Mouse (Mus musculus) limb, embryonic 14.5 days (tissue): ENCODE measurements at regions not wholly inside any gene's neighbourhood (a gene's known extent, or its start where the extent isn't known, plus 50 kb on each side); places are given as distances from the start of the nearest gene placed in this dataset.

Experiments used
- ATAC-seq: fragments of 200-750 bp; cut with Nextera tagmentation; 2 replicates; pipeline ENCODE4 v1.8.0; 2017; ENCODE audit warnings: low read depth, moderate number of reproducible peaks, moderate TSS enrichment; ENCODE audit not compliant: low FRiP score
- DNase-seq: peaks from one replicate; pipeline ENCODE4 v3.0.0-alpha.2; 2015; ENCODE audit warnings: low spot score
- H3K27ac ChIP-seq: fragments of 300-500 bp; sonication (generic); replicated peaks from 2 replicates; pipeline ENCODE4 v1.5.1; 2014; ENCODE audit warnings: low read depth, mild to moderate bottlenecking, low read length, moderate library complexity, mixed read lengths
- H3K27me3 ChIP-seq: fragments of 300-500 bp; sonication (generic); 2 replicates; pipeline ENCODE4 v1.6.1; 2014; ENCODE audit warnings: low read length, mixed read lengths; ENCODE audit not compliant: control insufficient read depth, insufficient read depth
- H3K36me3 ChIP-seq: fragments of 300-500 bp; sonication (generic); 2 replicates; pipeline ENCODE4 v1.6.1; 2014; ENCODE audit warnings: mild to moderate bottlenecking, low read length, moderate library complexity, mixed read lengths; ENCODE audit not compliant: control insufficient read depth, insufficient read depth
- H3K4me1 ChIP-seq: fragments of 300-500 bp; sonication (generic); 2 replicates; pipeline ENCODE4 v1.6.1; 2014; ENCODE audit warnings: antibody characterized with exemption, low read length, mixed read lengths; ENCODE audit not compliant: control insufficient read depth, insufficient read depth
- H3K4me2 ChIP-seq: fragments of 300-500 bp; sonication (generic); replicated peaks from 2 replicates; pipeline ENCODE4 v1.6.1; 2014; ENCODE audit warnings: low read depth, mild to moderate bottlenecking, low read length, moderate library complexity; ENCODE audit not compliant: severe bottlenecking
- H3K4me3 ChIP-seq: fragments of 300-500 bp; sonication (generic); replicated peaks from 2 replicates; pipeline ENCODE4 v1.5.1; 2014; ENCODE audit warnings: low read length
- H3K9ac ChIP-seq: fragments of 300-500 bp; sonication (generic); 2 replicates; pipeline ENCODE4 v1.6.1; 2014; ENCODE audit warnings: mild to moderate bottlenecking, low read depth, low read length, moderate library complexity; ENCODE audit not compliant: severe bottlenecking
- H3K9me3 ChIP-seq: fragments of 300-500 bp; sonication (generic); 2 replicates; pipeline ENCODE4 v1.6.1; 2016; ENCODE audit warnings: low read length; ENCODE audit not compliant: control insufficient read depth
- POLR2A ChIP-seq: fragments of 200-500 bp; IDR thresholded peaks from 2 replicates; pipeline ENCODE4 v1.8.0; 2012; ENCODE audit warnings: inconsistent platforms, mild to moderate bottlenecking, moderate library complexity, borderline replicate concordance; ENCODE audit not compliant: insufficient read depth, insufficient read length; ENCODE audit errors: extremely low read depth
- WGBS: fragments of 180-500 bp; shearing (Covaris S2); extraction: QIAGEN DNeasy Blood & Tissue Kit; methylation state at CpG from one replicate; pipeline ENCODE4 v1.1.7; 2014; 5-methylcytosine and 5-hydroxymethylcytosine counted together

DNA sequence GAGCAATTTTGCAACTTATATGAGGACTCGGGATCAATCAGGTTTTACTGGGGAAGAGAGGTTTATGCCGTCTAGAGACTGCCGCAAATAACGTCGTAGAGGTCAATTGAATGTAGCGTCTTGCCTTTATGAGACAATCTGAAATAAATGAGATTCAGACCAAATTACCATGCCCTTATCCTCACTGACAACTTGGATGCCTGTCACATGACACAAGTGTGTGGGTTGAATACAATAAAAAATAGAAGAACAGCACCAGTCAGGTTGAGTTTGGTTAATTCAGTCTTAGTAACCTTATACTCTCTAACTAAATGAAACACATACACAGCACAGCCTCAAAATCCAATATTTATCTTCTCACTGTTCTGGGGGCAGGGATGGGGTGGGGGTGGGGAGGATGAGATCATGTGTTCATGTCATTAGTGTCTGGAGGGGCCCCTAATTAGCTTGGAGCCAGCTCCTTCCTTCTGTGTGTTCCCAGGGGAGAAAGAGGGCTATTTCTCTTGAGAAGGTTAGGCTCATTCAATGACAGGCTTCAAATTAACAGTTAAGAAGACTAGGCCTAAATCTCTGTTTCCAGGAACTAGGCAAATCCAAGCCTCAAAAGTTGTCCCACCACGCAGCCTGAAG, 142.2 kb upstream of the Cttnbp2 start:
- Histone ChIP-seq H3K4me3 (no peak overlapping the region), H3K9ac (no peak overlapping the region), H3K4me1 (no peaks in the 10 kb centered on the region), H3K27me3 (no peaks in the 10 kb centered on the region), H3K4me2 (no peak overlapping the region), H3K27ac (no peak overlapping the region), H3K9me3 (no peaks in the 10 kb centered on the region), H3K36me3 (no peaks in the 10 kb centered on the region)
- WGBS = 39% methylated on average over 7 of the region's 7 CpGs
- no peak for TF ChIP-seq POLR2A
- no peak for DNase-seq
- ATAC-seq = no peak

DNA sequence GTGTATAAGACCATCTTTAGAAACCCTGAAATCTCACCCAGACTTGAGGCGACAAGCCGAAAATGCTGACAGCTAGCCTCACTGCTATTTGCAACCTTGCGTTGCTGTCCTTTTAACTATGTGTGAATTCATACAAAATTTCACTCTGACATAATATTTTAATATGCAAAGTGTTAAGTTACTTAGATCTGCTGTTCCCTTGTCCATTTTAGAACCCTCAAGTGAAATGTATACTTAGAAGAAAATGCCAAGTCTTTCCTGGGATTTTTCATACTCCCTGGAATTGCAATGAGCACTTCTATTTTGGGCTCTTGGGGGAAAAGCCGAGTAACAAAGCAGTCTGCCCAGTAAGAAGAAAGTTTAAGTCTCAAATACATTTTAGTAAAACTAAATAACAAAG, 150.0 kb upstream of the Cttnbp2 start:
- no peak overlapping the region for H3K4me2 ChIP-seq
- no peak for TF ChIP-seq POLR2A
- H3K9ac ChIP-seq = no peak overlapping the region
- no peak for ATAC-seq
- no peaks in the 10 kb centered on the region for H3K4me1 ChIP-seq
- H3K27me3 ChIP-seq = no peaks in the 10 kb centered on the region
- no peak for DNase-seq
- no peaks in the 10 kb centered on the region for H3K9me3 ChIP-seq
- WGBS = 84% methylated on average over 4 of the region's 4 CpGs
- H3K27ac ChIP-seq = no peak overlapping the region
- no peaks in the 10 kb centered on the region for H3K36me3 ChIP-seq
- H3K4me3 ChIP-seq = no peak overlapping the region

DNA sequence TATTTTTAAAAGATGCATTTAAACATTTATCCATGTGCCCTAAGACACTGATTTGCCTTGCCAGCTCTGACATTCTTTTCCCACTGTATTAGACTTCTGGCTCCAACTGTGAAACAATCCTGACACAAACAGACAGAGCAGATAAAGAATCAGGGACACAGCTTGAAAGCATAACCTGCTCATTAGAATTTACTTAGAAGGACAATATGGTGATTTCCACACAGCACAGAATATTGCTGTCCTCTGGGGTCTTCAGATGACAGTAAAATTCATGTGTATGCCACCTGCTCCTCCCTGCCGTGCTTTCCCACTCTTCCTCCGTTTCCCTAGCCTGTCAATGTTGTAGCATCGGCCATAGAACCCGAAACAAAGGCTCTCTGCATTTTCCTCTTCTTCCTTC, 151.3 kb upstream of the Cttnbp2 start:
- no peaks in the 10 kb centered on the region for H3K27me3 ChIP-seq
- no peak for TF ChIP-seq POLR2A
- no peak overlapping the region for H3K9ac ChIP-seq
- DNase-seq = no peak
- no peaks in the 10 kb centered on the region for H3K9me3 ChIP-seq
- H3K4me3 ChIP-seq = no peak overlapping the region
- H3K4me1 ChIP-seq = no peaks in the 10 kb centered on the region
- no peak for ATAC-seq
- H3K27ac ChIP-seq = no peak overlapping the region
- H3K4me2 ChIP-seq = no peak overlapping the region
- WGBS = 82% methylated on average over 4 of the region's 4 CpGs
- H3K36me3 ChIP-seq = no peaks in the 10 kb centered on the region

- Histone ChIP-seq H3K27ac (no peak overlapping the region), H3K4me3 (no peak overlapping the region), H3K36me3 (no peaks in the 10 kb centered on the region), H3K4me2 (no peak overlapping the region), H3K27me3 (no peaks in the 10 kb centered on the region), H3K9ac (no peak overlapping the region), H3K4me1 (no peaks in the 10 kb centered on the region), H3K9me3 (no peaks in the 10 kb centered on the region)
- DNase-seq (no peak), ATAC-seq (no peak)
- 71% methylated on average over 4 of the region's 4 CpGs for WGBS
- no peak for TF ChIP-seq POLR2A
Observed at GRCm38 (mm10) chr6:18666543-18666942, 151.9 kb upstream of the Cttnbp2 start.

DNA sequence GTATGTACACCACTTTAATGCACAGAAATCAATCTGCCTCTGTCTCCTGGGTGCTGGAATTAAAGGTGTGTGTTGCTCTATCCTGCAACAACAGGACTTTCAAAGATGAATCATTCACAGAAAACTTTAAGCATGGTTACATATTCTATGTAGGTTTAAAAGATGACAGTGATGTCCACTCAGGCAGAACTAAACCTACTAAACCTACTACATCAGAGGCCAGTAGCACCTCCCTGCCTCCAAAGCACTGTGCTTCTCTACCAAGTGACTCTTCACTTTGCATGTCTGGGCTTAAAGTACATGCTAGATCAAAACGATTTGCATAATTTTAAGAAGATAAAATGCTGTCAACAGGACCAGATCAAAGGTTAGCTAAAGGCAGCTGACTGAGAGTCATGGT, 156.0 kb upstream of the Cttnbp2 start:
- Histone ChIP-seq H3K9me3 (no peaks in the 10 kb centered on the region), H3K4me2 (no peak overlapping the region), H3K27ac (no peak overlapping the region), H3K36me3 (no peaks in the 10 kb centered on the region), H3K9ac (no peak overlapping the region), H3K4me3 (no peak overlapping the region), H3K27me3 (no peaks in the 10 kb centered on the region), H3K4me1 (no peaks in the 10 kb centered on the region)
- 79% methylated on average over 1 of the region's 1 CpGs for WGBS
- ATAC-seq (no peak), DNase-seq (no peak)
- TF ChIP-seq POLR2A = no peak
